Mouse (Mus musculus) embryonic facial prominence, embryonic 11.5 days (tissue): Measurements from ENCODE around the gene Ank. TPM values are rescaled to one million over a fixed set of nuclear protein-coding genes. Genes with fewer than 3 reads are reported as not detected.
A peak's percentile ranks its signal among the peaks of the same experiment; 100 is the strongest.

Experiments
- ATAC-seq: fragments of 200-750 bp; cut with Nextera tagmentation; replicated peaks from 2 replicates; pipeline ENCODE4 v1.8.0; 2017; ENCODE audit warnings: low read depth; ENCODE audit not compliant: insufficient number of reproducible peaks, low FRiP score, low TSS enrichment
- DNase-seq: peaks from one replicate; pipeline ENCODE4 v3.0.0-alpha.2; 2015; ENCODE audit warnings: low spot score
- H3K27ac ChIP-seq: fragments of 300-500 bp; sonication (generic); replicated peaks from 2 replicates; pipeline ENCODE4 v1.5.1; 2014; ENCODE audit warnings: mild to moderate bottlenecking, low read depth, low read length, control low read depth
- H3K27me3 ChIP-seq: fragments of 300-500 bp; sonication (generic); 2 replicates; pipeline ENCODE4 v1.6.1; 2014; ENCODE audit warnings: mild to moderate bottlenecking, low read length, moderate library complexity, mixed read lengths; ENCODE audit not compliant: control insufficient read depth, insufficient read depth
- H3K36me3 ChIP-seq: fragments of 300-500 bp; sonication (generic); replicated peaks from 2 replicates; pipeline ENCODE4 v1.6.1; 2014; ENCODE audit warnings: low read depth, mild to moderate bottlenecking, low read length, moderate library complexity, mixed read lengths; ENCODE audit not compliant: control insufficient read depth, insufficient read depth
- H3K4me1 ChIP-seq: fragments of 300-500 bp; sonication (generic); 2 replicates; pipeline ENCODE4 v1.6.1; 2014; ENCODE audit warnings: low read length, mixed read lengths; ENCODE audit not compliant: control insufficient read depth, insufficient read depth
- H3K4me2 ChIP-seq: fragments of 300-500 bp; sonication (generic); 2 replicates; pipeline ENCODE4 v1.6.1; 2014; ENCODE audit warnings: low read depth, mild to moderate bottlenecking, control low read depth, low read length, moderate library complexity
- H3K4me3 ChIP-seq: fragments of 300-500 bp; sonication (generic); 2 replicates; pipeline ENCODE4 v1.5.1; 2014; ENCODE audit warnings: low read depth, low read length, control low read depth
- H3K9ac ChIP-seq: fragments of 300-500 bp; sonication (generic); replicated peaks from 2 replicates; pipeline ENCODE4 v1.6.1; 2014; ENCODE audit warnings: mild to moderate bottlenecking, control low read depth, low read length
- H3K9me3 ChIP-seq: fragments of 300-500 bp; sonication (generic); replicated peaks from 2 replicates; pipeline ENCODE4 v1.6.1; 2016; ENCODE audit warnings: mild to moderate bottlenecking, low read length, inconsistent platforms, mixed read lengths; ENCODE audit not compliant: control insufficient read depth
- WGBS: fragments of 180-500 bp; shearing (Covaris S2); extraction: QIAGEN DNeasy Blood & Tissue Kit; methylation state at CpG from one replicate; pipeline ENCODE4 v1.1.7; 2014; 5-methylcytosine and 5-hydroxymethylcytosine counted together
- polyA plus RNA-seq: library from polyadenylated mRNA; unstranded; fragments of >200 nt; fragmentation: Nextera tagmentation; extraction: Ambion mirVana; gene quantifications from 2 replicates; pipeline ENCODE4 v1.2.1, GENCODE M21; 2014

Ank gene
- 8.1 and 8.5 TPM in 2 replicates for polyA plus RNA-seq

DNA sequence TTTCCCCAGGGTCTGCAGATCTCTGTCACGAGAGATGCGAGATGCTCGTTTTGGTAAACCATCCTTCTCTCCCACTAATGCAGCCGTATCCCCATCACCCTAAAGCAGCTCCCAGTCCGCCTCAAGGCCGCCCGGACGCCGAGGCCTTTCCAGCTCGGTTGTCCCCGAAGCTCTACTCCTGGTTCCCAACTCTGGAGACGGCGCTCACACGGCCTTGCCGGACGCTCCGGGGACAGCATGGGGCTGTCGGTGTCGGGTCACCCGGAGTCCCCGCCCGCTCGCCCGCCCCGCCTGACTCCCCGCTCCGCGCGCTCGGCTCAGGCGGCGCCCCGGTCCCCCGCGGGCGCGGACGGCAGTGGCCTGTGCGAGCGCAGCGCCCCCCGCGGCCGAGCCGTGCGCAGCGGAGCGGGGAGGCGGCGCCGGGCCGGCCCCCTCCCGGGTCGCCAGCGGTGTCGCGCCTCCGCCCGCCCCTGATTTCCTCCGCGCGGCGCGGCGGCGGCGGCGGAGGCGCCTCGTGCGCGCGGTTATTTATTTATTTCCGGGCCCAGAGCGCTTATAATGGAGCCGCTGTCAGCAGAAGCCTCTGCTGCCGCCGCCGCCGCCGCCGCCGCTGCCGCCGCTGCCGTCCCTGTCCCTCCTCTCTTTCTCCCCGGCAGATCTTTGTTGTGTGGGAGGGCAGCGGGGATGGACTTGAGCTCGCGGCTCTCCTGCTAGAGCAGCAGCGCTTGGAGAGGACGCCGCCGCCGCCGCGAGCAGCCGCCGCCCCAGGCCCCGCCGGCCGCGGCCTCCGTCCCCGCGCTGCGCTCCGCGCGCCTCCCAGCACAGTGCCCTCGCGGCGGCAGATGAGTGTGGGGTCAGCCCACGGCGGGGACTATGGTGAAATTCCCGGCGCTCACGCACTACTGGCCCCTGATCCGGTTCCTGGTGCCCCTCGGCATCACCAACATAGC is at the start of gene Ank:
TSS of gene Ank (plus strand) at position 547 of the 950 bp plus-strand sequence.
- ATAC-seq = peak; percentile 87
- peak; percentile 87 for DNase-seq
- WGBS = under 1% methylated on average over 95 of the region's 120 CpGs

DNA sequence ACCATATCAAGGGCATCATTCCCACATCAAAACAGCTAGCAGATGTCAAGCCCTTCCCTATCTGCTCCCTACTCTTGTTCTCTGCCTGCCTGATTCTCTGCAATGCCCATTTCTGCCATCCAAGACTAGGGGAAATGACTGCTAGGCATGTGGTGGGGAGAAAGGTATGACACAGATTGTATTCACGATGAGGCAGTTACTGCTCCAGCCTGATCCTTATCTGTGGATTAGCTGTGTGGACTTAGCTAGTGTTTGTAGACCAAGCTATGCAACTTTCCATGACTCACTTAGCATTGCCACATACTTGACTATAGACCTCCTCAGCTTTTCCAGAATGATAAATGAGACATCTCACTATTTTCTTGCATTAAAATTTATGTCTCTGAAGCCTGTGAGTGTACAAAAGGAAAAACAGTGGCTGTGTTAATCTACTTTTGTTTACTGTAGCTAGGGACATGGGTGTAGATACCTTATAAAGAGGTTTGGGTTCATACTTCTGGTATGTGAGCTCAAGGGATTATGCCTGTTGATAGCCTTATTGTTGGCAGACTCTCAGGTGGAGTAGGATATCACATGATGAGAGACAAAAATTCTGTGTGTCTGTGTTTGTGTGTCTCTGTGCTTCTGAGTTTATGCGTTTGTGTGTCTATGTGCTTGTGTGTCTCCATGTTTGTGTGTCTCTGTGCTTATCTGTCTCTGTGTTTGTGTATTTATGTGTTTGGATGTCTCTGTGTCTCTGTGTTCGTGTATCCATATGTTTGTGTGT is 47.7 kb upstream of the Ank start:
- ATAC-seq = no peak

More for the DNA sequence above, at the start of gene Ank:
- H3K27ac ChIP-seq = 0 out of 2 replicates have a peak within 1 kb of the TSS, but pooled peaks have one; percentile 1
- H3K4me1 ChIP-seq = no peaks in the 10 kb centered on the region
- no peaks in the 10 kb centered on the region; the same call in 1 of the 2 replicates for H3K27me3 ChIP-seq
- H3K9me3 ChIP-seq = no peaks in the 10 kb centered on the region
- peak within 1 kb of the TSS; percentile 82 for H3K9ac ChIP-seq
- peak within 1 kb of the TSS; percentile 75 for H3K4me3 ChIP-seq
- H3K36me3 ChIP-seq = no peaks in the 10 kb centered on the region
- H3K4me2 ChIP-seq = peak within 1 kb of the TSS; percentile 89

GRCm38 (mm10) chr15:27421531-27421930 is 44.9 kb upstream of the Ank start:
- 87% methylated on average over 6 of the region's 6 CpGs for WGBS
- Histone ChIP-seq H3K4me3 (no peak overlapping the region), H3K4me2 (no peak overlapping the region), H3K4me1 (no peaks in the 10 kb centered on the region), H3K27me3 (no peaks in the 10 kb centered on the region), H3K9ac (no peak overlapping the region), H3K9me3 (no peaks in the 10 kb centered on the region), H3K27ac (no peak overlapping the region), H3K36me3 (no peaks in the 10 kb centered on the region)
- ATAC-seq (no peak), DNase-seq (no peak)

More for the DNA sequence above, 47.7 kb upstream of the Ank start:
- no peaks in the 10 kb centered on the region for H3K4me1 ChIP-seq
- H3K4me2 ChIP-seq = no peak overlapping the region
- no peaks in the 10 kb centered on the region for H3K9me3 ChIP-seq
- DNase-seq = no peak
- no peaks in the 10 kb centered on the region for H3K27me3 ChIP-seq
- H3K4me3 ChIP-seq = no peak overlapping the region
- WGBS = 91% methylated on average over 3 of the region's 3 CpGs
- H3K36me3 ChIP-seq = no peaks in the 10 kb centered on the region
- H3K27ac ChIP-seq = no peak overlapping the region
- H3K9ac ChIP-seq = no peak overlapping the region

GRCm38 (mm10) chr15:27427581-27427980 is 38.9 kb upstream of the Ank start:
- DNase-seq = no peak
- ATAC-seq = no peak

DNA sequence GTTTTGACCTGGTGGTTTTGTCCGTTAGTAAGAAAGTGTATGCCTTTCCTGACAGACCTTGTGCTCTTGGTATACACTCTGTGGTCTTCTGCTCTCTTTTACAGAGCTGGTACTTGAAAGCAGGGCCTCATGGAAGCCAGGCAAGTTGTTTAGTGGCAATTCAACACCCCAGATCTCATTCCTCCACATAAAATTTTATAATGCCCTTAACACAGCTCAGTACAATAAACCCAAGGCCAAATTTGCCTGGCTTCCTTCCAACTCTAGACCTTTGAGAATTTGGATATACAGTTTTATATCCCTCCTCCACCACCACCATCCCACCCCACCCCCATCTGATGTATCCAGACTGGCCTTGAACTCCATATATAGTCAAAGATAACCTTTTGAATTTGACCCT is 36.2 kb upstream of the Ank start:
- H3K4me2 ChIP-seq = no peak overlapping the region
- no peak overlapping the region for H3K9ac ChIP-seq
- H3K4me1 ChIP-seq = no peaks in the 10 kb centered on the region
- no peak overlapping the region for H3K27ac ChIP-seq
- H3K4me3 ChIP-seq = no peak overlapping the region
- H3K36me3 ChIP-seq = no peaks in the 10 kb centered on the region
- ATAC-seq (no peak), DNase-seq (no peak)
- H3K9me3 ChIP-seq = no peaks in the 10 kb centered on the region
- WGBS = 89% methylated on average over 1 of the region's 1 CpGs
- no peaks in the 10 kb centered on the region for H3K27me3 ChIP-seq

More at GRCm38 (mm10) chr15:27427581-27427980, 38.9 kb upstream of the Ank start:
- Histone ChIP-seq H3K27me3 (no peaks in the 10 kb centered on the region), H3K9me3 (no peaks in the 10 kb centered on the region), H3K27ac (no peak overlapping the region), H3K4me1 (no peaks in the 10 kb centered on the region), H3K4me3 (no peak overlapping the region), H3K36me3 (no peaks in the 10 kb centered on the region), H3K9ac (no peak overlapping the region), H3K4me2 (no peak overlapping the region)
- 80% methylated on average over 3 of the region's 3 CpGs for WGBS

GRCm38 (mm10) chr15:27432851-27433615 is 33.4 kb upstream of the Ank start:
- 76% methylated on average over 3 of the region's 4 CpGs for WGBS
- no peak overlapping the region for H3K4me2 ChIP-seq
- no peak overlapping the region for H3K27ac ChIP-seq
- H3K27me3 ChIP-seq = no peaks in the 10 kb centered on the region
- ATAC-seq (no peak), DNase-seq (no peak)
- H3K4me1 ChIP-seq = no peaks in the 10 kb centered on the region
- no peaks in the 10 kb centered on the region for H3K9me3 ChIP-seq
- H3K9ac ChIP-seq = no peak overlapping the region
- no peaks in the 10 kb centered on the region for H3K36me3 ChIP-seq
- no peak overlapping the region for H3K4me3 ChIP-seq

DNA sequence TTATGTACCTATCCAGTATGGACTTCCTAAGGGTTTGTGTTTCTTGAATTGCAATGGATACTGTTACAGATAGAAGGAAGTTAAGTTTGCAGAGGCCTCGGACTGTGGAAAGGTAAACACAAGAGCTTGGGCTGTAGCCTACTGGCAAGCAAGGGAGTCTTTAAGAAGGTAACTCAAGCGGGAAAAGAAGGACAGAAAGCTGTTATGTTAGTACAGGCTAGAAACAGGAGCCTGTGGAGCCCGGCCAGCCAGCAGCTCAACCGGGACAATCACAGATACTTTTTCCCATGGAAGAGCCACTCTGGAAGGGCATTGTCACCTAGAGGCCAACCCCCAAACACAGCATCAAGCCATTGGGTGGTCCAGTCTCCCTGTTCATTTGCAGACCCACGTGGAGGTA is 31.1 kb upstream of the Ank start:
- H3K9ac ChIP-seq = no peak overlapping the region
- no peaks in the 10 kb centered on the region for H3K36me3 ChIP-seq
- H3K9me3 ChIP-seq = no peaks in the 10 kb centered on the region
- DNase-seq (no peak), ATAC-seq (no peak)
- H3K4me1 ChIP-seq = no peaks in the 10 kb centered on the region
- H3K27ac ChIP-seq = no peak overlapping the region
- 79% methylated on average over 5 of the region's 5 CpGs for WGBS
- no peak overlapping the region for H3K4me2 ChIP-seq
- no peaks in the 10 kb centered on the region for H3K27me3 ChIP-seq
- no peak overlapping the region for H3K4me3 ChIP-seq
